Mouse (Mus musculus) megakaryocyte, embryonic 14.5 days (primary cell): ENCODE measurements around the gene Vmn1r4. TPM values are rescaled to one million over a fixed set of nuclear protein-coding genes. Genes with fewer than 3 reads are reported as not detected.

Experiments
- H3K27me3 ChIP-seq: replicated peaks from 2 replicates; pipeline ENCODE3; 2012; ENCODE audit warnings: inconsistent platforms
- H3K36me3 ChIP-seq: replicated peaks from 2 replicates; pipeline ENCODE3; 2012; ENCODE audit warnings: low read length, inconsistent platforms, mixed read lengths
- H3K4me1 ChIP-seq: 2 replicates; pipeline ENCODE4 v1.6.1; 2012; ENCODE audit warnings: inconsistent platforms
- H3K4me3 ChIP-seq: replicated peaks from 2 replicates; pipeline ENCODE3; 2012; ENCODE audit warnings: moderate library complexity, mild to moderate bottlenecking, inconsistent platforms
- H3K9me3 ChIP-seq: 2 replicates; pipeline ENCODE4 v1.6.1; 2012; ENCODE audit warnings: inconsistent platforms
- FLI1 ChIP-seq: IDR thresholded peaks from 2 replicates; pipeline ENCODE4 v1.6.1; 2012; ENCODE audit warnings: low read length, inconsistent platforms, mixed read lengths
- GATA1 ChIP-seq: IDR thresholded peaks from 3 replicates; pipeline ENCODE4 v1.6.1; 2012; ENCODE audit warnings: mixed read lengths, low read length, inconsistent platforms, borderline replicate concordance
- polyA plus RNA-seq: library from polyadenylated mRNA; stranded (reverse); fragments of >175 nt; gene quantifications from 2 replicates; pipeline ENCODE4 v1.2.3, GENCODE M21; 2012; ENCODE audit warnings: low replicate concordance; ENCODE audit not compliant: insufficient read depth

The Vmn1r4 gene
- polyA plus RNA-seq, 1 experiment: not detected

- TF ChIP-seq FLI1 (no peak), GATA1 (no peak)
- H3K27me3 ChIP-seq: peaks cover 2% of the 10 kb centered on the region
- H3K4me3 ChIP-seq: peak overlapping the region; percentile 15
- peaks cover 35% of the 10 kb centered on the region for H3K4me1 ChIP-seq
- H3K36me3 ChIP-seq: no peaks in the 10 kb centered on the region
- H3K9me3 ChIP-seq: no peaks in the 10 kb centered on the region
Observed at GRCm38 (mm10) chr6:56934366-56934765, 10.6 kb downstream of the Vmn1r4 start.

- TF ChIP-seq FLI1: no peak
- no peak for TF ChIP-seq GATA1
- H3K4me3 ChIP-seq: no peak overlapping the region
- H3K4me1 ChIP-seq: no peaks in the 10 kb centered on the region
- H3K36me3 ChIP-seq: no peaks in the 10 kb centered on the region
- H3K27me3 ChIP-seq: no peaks in the 10 kb centered on the region
- no peaks in the 10 kb centered on the region for H3K9me3 ChIP-seq
Observed at GRCm38 (mm10) chr6:56956436-56956835, 32.6 kb downstream of the Vmn1r4 start.

GRCm38 (mm10) chr6:56969973-56970372 lies 46.2 kb downstream of the Vmn1r4 start, which contains the start of gene Vmn1r5:
TSS of gene Vmn1r5 (plus strand) at chr6:56970273.
- H3K4me3 ChIP-seq: no peak within 1 kb of the TSS
- H3K9me3 ChIP-seq: 0 out of 2 replicates have a peak, but pooled peaks cover 5% of the 10 kb centered on the region
- TF ChIP-seq GATA1: no peak
- TF ChIP-seq FLI1: no peak
- no peaks in the 10 kb centered on the region for H3K36me3 ChIP-seq
- H3K4me1 ChIP-seq: no peaks in the 10 kb centered on the region
- H3K27me3 ChIP-seq: no peaks in the 10 kb centered on the region

- TF ChIP-seq GATA1 (no peak), FLI1 (no peak)
Observed at GRCm38 (mm10) chr6:56996943-56997342, 73.1 kb downstream of the Vmn1r4 start, which contains the start of gene Vmn1r6. TSS of gene Vmn1r6 (plus strand) at chr6:56997243.

More at GRCm38 (mm10) chr6:56996943-56997342, 73.1 kb downstream of the Vmn1r4 start, which contains the start of gene Vmn1r6:
- no peaks in the 10 kb centered on the region for H3K36me3 ChIP-seq
- H3K4me3 ChIP-seq: no peak within 1 kb of the TSS
- no peaks in the 10 kb centered on the region for H3K27me3 ChIP-seq
- H3K4me1 ChIP-seq: no peaks in the 10 kb centered on the region
- peaks cover 4% of the 10 kb centered on the region for H3K9me3 ChIP-seq

Other genes with a start within 250 kb of the Vmn1r4 start
- not detected in 2 replicates for gene Lsm5, start 219.3 kb upstream of the Vmn1r4 start, polyA plus RNA-seq
- 1.1 and 1.3 TPM in 2 replicates for gene Avl9, start 209.1 kb upstream of the Vmn1r4 start, polyA plus RNA-seq
- 0.78 and 2.1 TPM in 2 replicates for gene Kbtbd2, start 126.2 kb upstream of the Vmn1r4 start, polyA plus RNA-seq
- gene Fkbp9, start 92.0 kb upstream of the Vmn1r4 start, polyA plus RNA-seq: 0.94 TPM in 1 of 2 replicates, not detected in the other
- gene Nt5c3, start 83 bp upstream of the Vmn1r4 start, polyA plus RNA-seq: 96.8 and 108 TPM in 2 replicates
- gene Vmn1r5, start 46.3 kb downstream of the Vmn1r4 start, polyA plus RNA-seq: not detected in 2 replicates
- gene Vmn1r6, start 73.2 kb downstream of the Vmn1r4 start, polyA plus RNA-seq: not detected in 2 replicates
- gene Vmn1r7, start 101.3 kb downstream of the Vmn1r4 start, polyA plus RNA-seq: not detected in 2 replicates
- not detected in 2 replicates for gene Vmn1r8, start 108.3 kb downstream of the Vmn1r4 start, polyA plus RNA-seq
- not detected in 2 replicates for gene Vmn1r9, start 142.8 kb downstream of the Vmn1r4 start, polyA plus RNA-seq
- gene Vmn1r10, start 185.4 kb downstream of the Vmn1r4 start, polyA plus RNA-seq: not detected in 2 replicates
- not detected in 2 replicates for gene Vmn1r11, start 209.4 kb downstream of the Vmn1r4 start, polyA plus RNA-seq
- not detected in 2 replicates for gene Vmn1r12, start 232.9 kb downstream of the Vmn1r4 start, polyA plus RNA-seq